Mouse (Mus musculus) heart, embryonic 11.5 days (tissue): Measurements from ENCODE around the gene Unc13c. TPM values are rescaled to one million over a fixed set of nuclear protein-coding genes. Genes with fewer than 3 reads are reported as not detected.

Experiments
- ATAC-seq: fragments of 200-750 bp; cut with Nextera tagmentation; replicated peaks from 2 replicates; pipeline ENCODE4 v1.8.0; 2017; ENCODE audit warnings: moderate library complexity; ENCODE audit not compliant: insufficient number of reproducible peaks, low FRiP score, low TSS enrichment
- H3K27ac ChIP-seq: fragments of 300-500 bp; sonication (generic); 2 replicates; pipeline ENCODE4 v1.5.1; 2014; ENCODE audit warnings: mild to moderate bottlenecking, low read depth, low read length
- H3K27me3 ChIP-seq: fragments of 300-500 bp; sonication (generic); 2 replicates; pipeline ENCODE4 v1.6.1; 2014; ENCODE audit warnings: mild to moderate bottlenecking, low read length, mixed read lengths; ENCODE audit not compliant: control insufficient read depth, insufficient read depth
- H3K36me3 ChIP-seq: fragments of 300-500 bp; sonication (generic); 2 replicates; pipeline ENCODE4 v1.6.1; 2014; ENCODE audit warnings: mild to moderate bottlenecking, low read length, moderate library complexity, mixed read lengths; ENCODE audit not compliant: control insufficient read depth, insufficient read depth
- H3K4me1 ChIP-seq: fragments of 300-500 bp; sonication (generic); 2 replicates; pipeline ENCODE4 v1.6.1; 2014; ENCODE audit warnings: low read length; ENCODE audit not compliant: control insufficient read depth, insufficient read depth
- H3K4me2 ChIP-seq: fragments of 300-500 bp; sonication (generic); 2 replicates; pipeline ENCODE4 v1.6.1; 2014; ENCODE audit warnings: mild to moderate bottlenecking, moderate library complexity
- H3K4me3 ChIP-seq: fragments of 300-500 bp; sonication (generic); 2 replicates; pipeline ENCODE4 v1.5.1; 2014; ENCODE audit warnings: low read depth, low read length
- H3K9ac ChIP-seq: fragments of 300-500 bp; sonication (generic); 2 replicates; pipeline ENCODE4 v1.6.1; 2014; ENCODE audit warnings: mild to moderate bottlenecking, low read depth, low read length, moderate library complexity
- H3K9me3 ChIP-seq: fragments of 300-500 bp; sonication (generic); replicated peaks from 2 replicates; pipeline ENCODE4 v1.6.1; 2016; ENCODE audit warnings: low read length; ENCODE audit not compliant: control insufficient read depth
- WGBS: fragments of 180-500 bp; shearing (Covaris S2); extraction: QIAGEN DNeasy Blood & Tissue Kit; methylation state at CpG from one replicate; pipeline ENCODE4 v1.1.7; 2014; ENCODE audit not compliant: insufficient replicate concordance; 5-methylcytosine and 5-hydroxymethylcytosine counted together
- polyA plus RNA-seq: library from polyadenylated mRNA; unstranded; fragments of >200 nt; fragmentation: Nextera tagmentation; extraction: Ambion mirVana; gene quantifications from 2 replicates; pipeline ENCODE4 v1.2.1, GENCODE M21; 2014

The Unc13c gene
- polyA plus RNA-seq, 1 experiment from 2014 or later = 2.4 TPM

- no peak overlapping the region for H3K27ac ChIP-seq
- no peaks in the 10 kb centered on the region for H3K9me3 ChIP-seq
- ATAC-seq = no peak
- no peaks in the 10 kb centered on the region for H3K4me1 ChIP-seq
- H3K27me3 ChIP-seq = no peaks in the 10 kb centered on the region
- H3K4me2 ChIP-seq = no peak overlapping the region
- 81% methylated on average over 4 of the region's 4 CpGs for WGBS
- H3K9ac ChIP-seq = no peak overlapping the region
- no peak overlapping the region for H3K4me3 ChIP-seq
- H3K36me3 ChIP-seq = no peaks in the 10 kb centered on the region
These were observed 162.1 kb downstream of the Unc13c start for GRCm38 (mm10) chr9:73806681-73807080.

- H3K27ac ChIP-seq = no peak overlapping the region
- ATAC-seq = no peak
- no peaks in the 10 kb centered on the region for H3K36me3 ChIP-seq
- H3K9ac ChIP-seq = no peak overlapping the region
- no peaks in the 10 kb centered on the region for H3K27me3 ChIP-seq
- no peaks in the 10 kb centered on the region for H3K4me1 ChIP-seq
- H3K4me2 ChIP-seq = no peak overlapping the region
- no peak overlapping the region for H3K4me3 ChIP-seq
- no peaks in the 10 kb centered on the region for H3K9me3 ChIP-seq
- 73% methylated on average over 4 of the region's 4 CpGs for WGBS
These were observed 194.2 kb downstream of the Unc13c start for GRCm38 (mm10) chr9:73774616-73775015.

- Histone ChIP-seq H3K27me3 (no peaks in the 10 kb centered on the region), H3K4me3 (no peak overlapping the region), H3K4me2 (no peak overlapping the region), H3K4me1 (peaks cover 8% of the 10 kb centered on the region), H3K9me3 (no peaks in the 10 kb centered on the region), H3K27ac (no peak overlapping the region), H3K36me3 (no peaks in the 10 kb centered on the region), H3K9ac (no peak overlapping the region)
- WGBS = 72% methylated on average over 2 of the region's 2 CpGs
- ATAC-seq = no peak
These were observed 213.6 kb downstream of the Unc13c start for GRCm38 (mm10) chr9:73755185-73755584.

GRCm38 (mm10) chr9:73753480-73753879 is 215.3 kb downstream of the Unc13c start:
- Histone ChIP-seq H3K4me1 (peaks cover 8% of the 10 kb centered on the region), H3K9ac (no peak overlapping the region), H3K27ac (peak overlapping the region; percentile 32), H3K4me3 (no peak overlapping the region), H3K9me3 (no peaks in the 10 kb centered on the region), H3K36me3 (no peaks in the 10 kb centered on the region), H3K4me2 (no peak overlapping the region), H3K27me3 (no peaks in the 10 kb centered on the region)
- under 1% methylated on average over 3 of the region's 3 CpGs for WGBS
- no peak; the same call in 1 of the 2 replicates for ATAC-seq

GRCm38 (mm10) chr9:73751344-73751743 is 217.4 kb downstream of the Unc13c start:
- no peak overlapping the region for H3K4me2 ChIP-seq
- no peaks in the 10 kb centered on the region for H3K9me3 ChIP-seq
- H3K4me1 ChIP-seq = peaks cover 8% of the 10 kb centered on the region
- no peaks in the 10 kb centered on the region for H3K36me3 ChIP-seq
- H3K27me3 ChIP-seq = no peaks in the 10 kb centered on the region
- H3K4me3 ChIP-seq = no peak overlapping the region
- H3K27ac ChIP-seq = no peak overlapping the region
- no peak overlapping the region for H3K9ac ChIP-seq
- WGBS = 71% methylated on average over 1 of the region's 1 CpGs
- no peak for ATAC-seq

- no peak overlapping the region for H3K4me2 ChIP-seq
- no peaks in the 10 kb centered on the region for H3K9me3 ChIP-seq
- no peak overlapping the region for H3K27ac ChIP-seq
- no peaks in the 10 kb centered on the region for H3K36me3 ChIP-seq
- ATAC-seq = no peak
- 80% methylated on average over 7 of the region's 7 CpGs for WGBS
- H3K4me1 ChIP-seq = no peaks in the 10 kb centered on the region
- no peak overlapping the region for H3K9ac ChIP-seq
- H3K27me3 ChIP-seq = no peaks in the 10 kb centered on the region
- no peak overlapping the region for H3K4me3 ChIP-seq
These were observed 234.3 kb downstream of the Unc13c start for GRCm38 (mm10) chr9:73734446-73734845.

- no peak for ATAC-seq
- Histone ChIP-seq H3K4me1 (no peaks in the 10 kb centered on the region), H3K36me3 (no peaks in the 10 kb centered on the region), H3K4me3 (no peak overlapping the region), H3K27me3 (no peaks in the 10 kb centered on the region), H3K27ac (no peak overlapping the region), H3K9me3 (no peaks in the 10 kb centered on the region), H3K9ac (no peak overlapping the region), H3K4me2 (no peak overlapping the region)
- WGBS = 71% methylated on average over 6 of the region's 6 CpGs
These were observed 242.8 kb downstream of the Unc13c start for GRCm38 (mm10) chr9:73725717-73726662.

GRCm38 (mm10) chr9:73724776-73725175 is 244.0 kb downstream of the Unc13c start:
- Histone ChIP-seq H3K4me1 (no peaks in the 10 kb centered on the region), H3K9ac (no peak overlapping the region), H3K4me2 (no peak overlapping the region), H3K9me3 (no peaks in the 10 kb centered on the region), H3K27me3 (no peaks in the 10 kb centered on the region), H3K27ac (no peak overlapping the region), H3K36me3 (no peaks in the 10 kb centered on the region), H3K4me3 (no peak overlapping the region)
- 82% methylated on average over 4 of the region's 4 CpGs for WGBS
- no peak for ATAC-seq

GRCm38 (mm10) chr9:73713508-73713907 is 255.3 kb downstream of the Unc13c start:
- H3K27ac ChIP-seq = no peak overlapping the region
- no peak for ATAC-seq
- 0 out of 2 replicates have a peak, but pooled peaks cover 5% of the 10 kb centered on the region for H3K4me1 ChIP-seq
- H3K9ac ChIP-seq = no peak overlapping the region
- no peak overlapping the region for H3K4me2 ChIP-seq
- WGBS = 56% methylated on average over 4 of the region's 4 CpGs
- no peak overlapping the region for H3K4me3 ChIP-seq
- H3K27me3 ChIP-seq = no peaks in the 10 kb centered on the region
- H3K9me3 ChIP-seq = no peaks in the 10 kb centered on the region
- no peaks in the 10 kb centered on the region for H3K36me3 ChIP-seq
